Mouse (Mus musculus) embryo, embryonic 10.5 days (tissue): ENCODE measurements around the gene Utf1.
A peak's percentile ranks its signal among the peaks of the same experiment; 100 is the strongest.

Experiments
- DNase-seq: peaks from one replicate; pipeline ENCODE4 v3.0.0-alpha.2; 2015; ENCODE audit warnings: low spot score

Utf1 gene

GRCm38 (mm10) chr7:139974307-139974706 lies 30.7 kb downstream of the Utf1 start:
- no peak for DNase-seq

- DNase-seq: no peak
Measured at GRCm38 (mm10) chr7:139975471-139975870, 31.9 kb downstream of the Utf1 start.

GRCm38 (mm10) chr7:139978278-139978892 lies 34.8 kb downstream of the Utf1 start, which contains the start of gene 6430531B16Rik:
6430531B16Rik (minus strand) TSS chr7:139978755.
- peak; percentile 89 for DNase-seq

GRCm38 (mm10) chr7:139979011-139979719 lies 35.6 kb downstream of the Utf1 start:
- DNase-seq: peak; percentile 31

GRCm38 (mm10) chr7:139980778-139981177 lies 37.2 kb downstream of the Utf1 start:
- DNase-seq: no peak

- no peak for DNase-seq
Measured at GRCm38 (mm10) chr7:139982058-139982457, 38.5 kb downstream of the Utf1 start.

- no peak for DNase-seq
Measured at GRCm38 (mm10) chr7:139984505-139984904, 40.9 kb downstream of the Utf1 start.

- DNase-seq: no peak
Measured at GRCm38 (mm10) chr7:139988272-139988671, 44.7 kb downstream of the Utf1 start.

GRCm38 (mm10) chr7:139990864-139991394 lies 47.3 kb downstream of the Utf1 start:
- DNase-seq: no peak

GRCm38 (mm10) chr7:139992406-139992805 lies 48.8 kb downstream of the Utf1 start, which contains the start of gene Adam8:
Adam8 (minus strand) TSS chr7:139992562.
- no peak for DNase-seq

- DNase-seq: no peak
Measured at GRCm38 (mm10) chr7:139993532-139993931, 49.9 kb downstream of the Utf1 start.

GRCm38 (mm10) chr7:139994202-139994601 lies 50.6 kb downstream of the Utf1 start:
- no peak for DNase-seq

- peak; percentile 81 for DNase-seq
Measured at GRCm38 (mm10) chr7:139994676-139995075, 51.1 kb downstream of the Utf1 start.
